Mouse (Mus musculus): ENCODE data around the gene Map4k4. TPM values are rescaled to one million over a fixed set of nuclear protein-coding genes. Genes with fewer than 3 reads are reported as not detected.

The Map4k4 gene
- total and polyA plus RNA-seq, 2 experiments, result 7.2 to 10.7 TPM

DNA sequence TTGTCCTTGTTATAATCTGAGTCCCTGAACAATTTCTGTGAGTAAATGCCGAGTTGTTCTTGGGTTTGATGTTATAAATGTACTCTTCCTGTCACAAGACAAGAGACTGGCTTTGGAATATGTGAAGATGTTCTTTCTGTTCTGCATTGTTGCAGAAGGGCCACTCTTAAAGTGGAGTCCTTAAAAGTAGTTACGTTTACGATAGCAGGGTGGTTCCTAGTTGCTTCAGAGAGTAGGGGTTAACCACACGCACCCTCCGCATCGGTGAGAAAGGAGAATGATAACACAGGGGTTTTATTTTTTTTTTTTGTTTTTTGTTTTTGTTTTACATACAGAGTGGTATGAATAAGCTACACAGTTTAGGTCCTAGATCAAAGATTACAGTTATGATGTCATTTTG, 60.4 kb downstream of the Map4k4 start:
- H3K79me2 ChIP-seq (ENCODE audit: control insufficient read depth, insufficient read depth, low read length), result peaks cover 14% of the 10 kb centered on the region; the same call in 1 of the 2 replicates
- no peak overlapping the region for H3K9ac ChIP-seq (ENCODE audit: low read depth, low read length)
- 0 out of 2 replicates have a peak, but pooled peaks cover 2% of the 10 kb centered on the region for H3K4me1 ChIP-seq (ENCODE audit: control insufficient read depth, insufficient read depth, low read length)
- no peak overlapping the region for H3K27ac ChIP-seq (replicated peaks; ENCODE audit: insufficient read depth, low read depth, low read length)
- H3K4me3 ChIP-seq (ENCODE audit: insufficient read depth, low read depth, low read length), result no peak overlapping the region
- H3K27me3 ChIP-seq (ENCODE audit: control insufficient read depth, insufficient read depth, low read length), result no peaks in the 10 kb centered on the region
- DNase-seq (ENCODE audit: extremely low read depth, low read depth, low spot score), result no peak
- H3K36me3 ChIP-seq (ENCODE audit: control insufficient read depth, insufficient read depth, low read length), result 0 out of 2 replicates have a peak, but pooled peaks cover 1% of the 10 kb centered on the region
- no peak for TF ChIP-seq POLR2A (IDR thresholded peaks at IDR 0.05; ENCODE audit: extremely low read depth, insufficient read depth, low read length)
- TF ChIP-seq CTCF (IDR thresholded peaks at IDR 0.05; ENCODE audit: low read depth, low read length), result no peak
- WGBS, result 81% methylated on average over 6 of the region's 6 CpGs

DNA sequence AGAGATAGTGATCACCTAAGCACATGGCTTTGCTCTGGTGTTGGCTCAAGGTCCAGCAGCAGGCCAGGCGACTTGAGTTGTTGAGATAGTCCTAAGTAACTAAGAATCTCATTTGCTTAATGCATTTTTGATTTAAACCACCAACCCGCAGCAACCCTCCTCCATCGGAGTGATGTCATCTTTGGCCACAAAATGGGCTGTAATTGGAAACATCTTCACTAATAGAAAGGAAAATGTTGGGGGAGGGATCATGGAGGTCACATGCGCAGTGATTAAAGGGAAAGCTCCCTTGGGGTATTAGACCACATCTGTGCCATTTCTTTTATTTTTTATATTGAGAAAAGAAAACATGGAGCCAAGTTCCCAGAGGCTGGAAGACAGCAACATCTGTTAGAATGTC, 61.6 kb downstream of the Map4k4 start:
- DNase-seq (ENCODE audit: extremely low read depth, low read depth, low spot score), result no peak
- no peaks in the 10 kb centered on the region for H3K27me3 ChIP-seq (ENCODE audit: control insufficient read depth, insufficient read depth, low read length)
- H3K27ac ChIP-seq (replicated peaks; ENCODE audit: insufficient read depth, low read depth, low read length), result no peak overlapping the region
- 0 out of 2 replicates have a peak, but pooled peaks cover 1% of the 10 kb centered on the region for H3K36me3 ChIP-seq (ENCODE audit: control insufficient read depth, insufficient read depth, low read length)
- WGBS, result 89% methylated on average over 4 of the region's 4 CpGs
- H3K4me3 ChIP-seq (ENCODE audit: insufficient read depth, low read depth, low read length), result no peak overlapping the region
- no peak overlapping the region for H3K9ac ChIP-seq (ENCODE audit: low read depth, low read length)
- H3K79me2 ChIP-seq (ENCODE audit: control insufficient read depth, insufficient read depth, low read length), result peaks cover 8% of the 10 kb centered on the region; the same call in 1 of the 2 replicates
- H3K4me1 ChIP-seq (ENCODE audit: control insufficient read depth, insufficient read depth, low read length), result 0 out of 2 replicates have a peak, but pooled peaks cover 2% of the 10 kb centered on the region
- no peak for TF ChIP-seq CTCF (IDR thresholded peaks at IDR 0.05; ENCODE audit: low read depth, low read length)
- no peak for TF ChIP-seq POLR2A (IDR thresholded peaks at IDR 0.05; ENCODE audit: extremely low read depth, insufficient read depth, low read length)

DNA sequence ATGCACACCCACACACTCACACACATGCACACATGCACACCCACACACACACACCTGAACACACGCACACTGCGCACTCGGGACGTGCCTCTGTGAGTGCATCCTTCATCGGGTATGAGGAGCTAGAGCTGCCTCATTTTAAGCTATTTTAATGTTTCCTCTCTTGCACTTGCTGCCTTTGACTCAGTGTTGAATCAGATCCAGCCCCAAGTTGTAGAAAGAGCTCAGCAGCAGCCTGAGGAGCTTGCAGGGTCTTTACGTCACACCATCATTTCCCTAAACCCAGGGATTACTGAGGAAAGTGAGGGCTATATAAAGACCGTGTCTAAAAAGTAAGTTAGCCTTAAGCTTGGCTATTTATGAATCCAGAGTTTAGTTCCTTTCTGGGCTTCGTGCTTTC, 62.1 kb downstream of the Map4k4 start:
- Histone ChIP-seq H3K27me3 (ENCODE audit: control insufficient read depth, insufficient read depth, low read length) (no peaks in the 10 kb centered on the region), H3K4me3 (ENCODE audit: insufficient read depth, low read depth, low read length) (no peak overlapping the region), H3K36me3 (ENCODE audit: control insufficient read depth, insufficient read depth, low read length) (0 out of 2 replicates have a peak, but pooled peaks cover 1% of the 10 kb centered on the region), H3K9ac (ENCODE audit: low read depth, low read length) (no peak overlapping the region), H3K79me2 (ENCODE audit: control insufficient read depth, insufficient read depth, low read length) (peaks cover 8% of the 10 kb centered on the region; the same call in 1 of the 2 replicates), H3K27ac (replicated peaks; ENCODE audit: insufficient read depth, low read depth, low read length) (no peak overlapping the region), H3K4me1 (ENCODE audit: control insufficient read depth, insufficient read depth, low read length) (0 out of 2 replicates have a peak, but pooled peaks cover 2% of the 10 kb centered on the region)
- TF ChIP-seq POLR2A (IDR thresholded peaks at IDR 0.05; ENCODE audit: extremely low read depth, insufficient read depth, low read length) (no peak), CTCF (IDR thresholded peaks at IDR 0.05; ENCODE audit: low read depth, low read length) (no peak)
- DNase-seq (ENCODE audit: extremely low read depth, low read depth, low spot score), result no peak
- WGBS, result 90% methylated on average over 8 of the region's 8 CpGs

DNA sequence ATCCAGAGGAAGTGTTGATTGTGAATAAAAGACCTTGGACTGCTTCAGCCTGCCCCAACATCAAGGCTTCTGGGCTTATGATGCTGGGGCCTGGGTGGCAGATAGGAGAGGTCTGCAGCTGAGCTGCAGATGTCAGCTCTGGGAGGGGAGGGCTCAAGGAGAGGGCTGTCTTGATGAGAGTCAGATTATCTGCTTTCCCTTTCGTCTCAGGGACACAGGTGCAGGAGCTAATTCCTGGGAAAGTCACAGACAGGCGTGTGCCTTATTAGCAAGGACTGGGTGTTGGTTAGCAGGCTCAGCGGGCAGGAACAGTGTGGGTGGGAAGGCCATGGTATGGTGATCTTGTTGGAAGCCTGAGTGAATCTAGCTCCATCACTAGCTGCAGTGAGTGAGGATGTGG, 63.1 kb downstream of the Map4k4 start:
- H3K27me3 ChIP-seq (ENCODE audit: control insufficient read depth, insufficient read depth, low read length), result no peaks in the 10 kb centered on the region
- peaks cover 4% of the 10 kb centered on the region; the same call in 1 of the 2 replicates for H3K79me2 ChIP-seq (ENCODE audit: control insufficient read depth, insufficient read depth, low read length)
- WGBS, result 87% methylated on average over 3 of the region's 3 CpGs
- H3K4me1 ChIP-seq (ENCODE audit: control insufficient read depth, insufficient read depth, low read length), result 0 out of 2 replicates have a peak, but pooled peaks cover 2% of the 10 kb centered on the region
- no peak overlapping the region for H3K4me3 ChIP-seq (ENCODE audit: insufficient read depth, low read depth, low read length)
- DNase-seq (ENCODE audit: extremely low read depth, low read depth, low spot score), result no peak
- H3K27ac ChIP-seq (replicated peaks; ENCODE audit: insufficient read depth, low read depth, low read length), result no peak overlapping the region
- 0 out of 2 replicates have a peak, but pooled peaks cover 1% of the 10 kb centered on the region for H3K36me3 ChIP-seq (ENCODE audit: control insufficient read depth, insufficient read depth, low read length)
- TF ChIP-seq CTCF (IDR thresholded peaks at IDR 0.05; ENCODE audit: low read depth, low read length), result no peak
- TF ChIP-seq POLR2A (IDR thresholded peaks at IDR 0.05; ENCODE audit: extremely low read depth, insufficient read depth, low read length), result no peak
- H3K9ac ChIP-seq (ENCODE audit: low read depth, low read length), result no peak overlapping the region

DNA sequence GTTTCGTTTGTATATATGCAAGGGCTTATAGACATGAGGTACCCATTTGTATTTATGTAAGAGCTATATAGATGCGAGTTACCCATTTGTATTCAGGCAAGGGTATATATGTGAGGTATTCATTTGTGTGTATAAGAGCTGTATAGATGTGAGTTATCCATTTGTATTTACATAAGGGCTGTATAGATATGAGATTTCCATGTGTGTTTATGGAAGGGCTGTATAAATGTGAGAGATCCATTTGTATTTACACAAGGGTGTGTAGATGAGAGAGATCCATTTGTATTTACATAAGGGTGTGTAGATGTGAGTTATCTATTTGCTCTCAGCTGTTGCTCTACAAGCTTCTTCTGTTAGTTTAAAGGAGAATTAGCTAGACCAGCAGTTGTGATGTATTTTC, 63.7 kb downstream of the Map4k4 start:
- Histone ChIP-seq H3K27ac (replicated peaks; ENCODE audit: insufficient read depth, low read depth, low read length) (no peak overlapping the region), H3K4me1 (ENCODE audit: control insufficient read depth, insufficient read depth, low read length) (0 out of 2 replicates have a peak, but pooled peaks cover 2% of the 10 kb centered on the region), H3K79me2 (ENCODE audit: control insufficient read depth, insufficient read depth, low read length) (no peaks in the 10 kb centered on the region; the same call in 1 of the 2 replicates), H3K36me3 (ENCODE audit: control insufficient read depth, insufficient read depth, low read length) (0 out of 2 replicates have a peak, but pooled peaks cover 1% of the 10 kb centered on the region), H3K9ac (ENCODE audit: low read depth, low read length) (no peak overlapping the region), H3K4me3 (ENCODE audit: insufficient read depth, low read depth, low read length) (no peak overlapping the region), H3K27me3 (ENCODE audit: control insufficient read depth, insufficient read depth, low read length) (no peaks in the 10 kb centered on the region)
- DNase-seq (ENCODE audit: extremely low read depth, low read depth, low spot score), result no peak
- WGBS, result 88% methylated on average over 2 of the region's 2 CpGs
- TF ChIP-seq CTCF (IDR thresholded peaks at IDR 0.05; ENCODE audit: low read depth, low read length) (no peak), POLR2A (IDR thresholded peaks at IDR 0.05; ENCODE audit: extremely low read depth, insufficient read depth, low read length) (no peak)

DNA sequence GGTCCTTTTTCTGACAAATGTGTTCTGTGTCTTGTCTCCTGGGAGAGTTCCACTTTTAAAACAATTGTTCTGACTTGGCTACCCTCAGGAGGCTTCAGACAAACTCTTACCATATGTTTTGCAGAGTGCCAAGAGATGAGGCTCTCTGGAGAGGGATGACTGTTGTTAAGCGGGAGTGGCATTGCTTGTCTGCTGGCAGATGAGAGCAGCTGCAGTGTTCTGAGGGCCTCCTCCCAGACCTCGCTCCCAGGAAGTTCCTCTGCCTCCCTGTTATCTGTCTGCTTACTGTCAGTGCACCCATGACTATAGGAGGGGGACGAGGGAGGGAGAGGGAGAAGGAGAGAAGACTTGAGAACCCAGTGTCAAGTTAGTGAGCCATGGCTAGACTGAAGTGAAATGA, 64.7 kb downstream of the Map4k4 start:
- Histone ChIP-seq H3K4me3 (ENCODE audit: insufficient read depth, low read depth, low read length) (no peak overlapping the region), H3K79me2 (ENCODE audit: control insufficient read depth, insufficient read depth, low read length) (no peaks in the 10 kb centered on the region), H3K4me1 (ENCODE audit: control insufficient read depth, insufficient read depth, low read length) (no peaks in the 10 kb centered on the region), H3K27ac (replicated peaks; ENCODE audit: insufficient read depth, low read depth, low read length) (no peak overlapping the region), H3K27me3 (ENCODE audit: control insufficient read depth, insufficient read depth, low read length) (no peaks in the 10 kb centered on the region), H3K9ac (ENCODE audit: low read depth, low read length) (no peak overlapping the region), H3K36me3 (ENCODE audit: control insufficient read depth, insufficient read depth, low read length) (0 out of 2 replicates have a peak, but pooled peaks cover 1% of the 10 kb centered on the region)
- TF ChIP-seq POLR2A (IDR thresholded peaks at IDR 0.05; ENCODE audit: extremely low read depth, insufficient read depth, low read length) (no peak), CTCF (IDR thresholded peaks at IDR 0.05; ENCODE audit: low read depth, low read length) (no peak)
- DNase-seq (ENCODE audit: extremely low read depth, low read depth, low spot score), result no peak
- 76% methylated on average over 3 of the region's 3 CpGs for WGBS
